Mouse (Mus musculus) NIH3T3 (cell line): ENCODE measurements around the gene Eif1b.
"Not testable (repeated sequence)": the region's sequence is repeated elsewhere in the genome, so short reads cannot be mapped to it uniquely, and the experiment has no call there.

ENCODE experiments used
- DNase-seq: peaks from one replicate; pipeline ENCODE4 v3.0.0-alpha.2; 2012; ENCODE audit warnings: low read depth

Eif1b gene

GRCm38 (mm10) chr9:120521161-120521560, 29.1 kb downstream of the Eif1b start:
- no peak for DNase-seq

- DNase-seq = no peak
Observed at GRCm38 (mm10) chr9:120527270-120527669, 35.2 kb downstream of the Eif1b start.

GRCm38 (mm10) chr9:120527919-120528318, 35.9 kb downstream of the Eif1b start:
- no peak for DNase-seq

- DNase-seq = no peak
Observed at GRCm38 (mm10) chr9:120528815-120529510, 36.9 kb downstream of the Eif1b start.

GRCm38 (mm10) chr9:120530471-120530870, 38.4 kb downstream of the Eif1b start:
- DNase-seq = no peak

- DNase-seq = no peak
Observed at GRCm38 (mm10) chr9:120532062-120532461, 40.0 kb downstream of the Eif1b start.

GRCm38 (mm10) chr9:120532691-120533090, 40.7 kb downstream of the Eif1b start:
- no peak for DNase-seq

GRCm38 (mm10) chr9:120533446-120533950, 41.5 kb downstream of the Eif1b start:
- DNase-seq = not testable (repeated sequence)

- DNase-seq = no peak
Observed at GRCm38 (mm10) chr9:120539662-120540251, 47.7 kb downstream of the Eif1b start, which contains the start of gene Entpd3. Gene Entpd3, plus strand, starts transcription at chr9:120539818.

GRCm38 (mm10) chr9:120541411-120541810, 49.4 kb downstream of the Eif1b start:
- DNase-seq = peak; percentile 5

GRCm38 (mm10) chr9:120542241-120542640, 50.2 kb downstream of the Eif1b start:
- DNase-seq = no peak
